Mouse (Mus musculus) frontal cortex, adult (tissue): ENCODE measurements around the gene Ganc.

Experiments used
- ATAC-seq: cut with Nextera tagmentation; 2 replicates; pipeline ENCODE4 v1.9.2; 2017; ENCODE audit warnings: mild to moderate bottlenecking, moderate library complexity, mixed read lengths; ENCODE audit not compliant: low TSS enrichment

Ganc gene

GRCm38 (mm10) chr2:120450724-120451123 lies 47.0 kb downstream of the Ganc start:
- ATAC-seq = no peak

- ATAC-seq = no peak
Measured at GRCm38 (mm10) chr2:120452600-120452999, 48.9 kb downstream of the Ganc start.

GRCm38 (mm10) chr2:120454987-120455386 lies 51.3 kb downstream of the Ganc start:
- no peak for ATAC-seq

DNA sequence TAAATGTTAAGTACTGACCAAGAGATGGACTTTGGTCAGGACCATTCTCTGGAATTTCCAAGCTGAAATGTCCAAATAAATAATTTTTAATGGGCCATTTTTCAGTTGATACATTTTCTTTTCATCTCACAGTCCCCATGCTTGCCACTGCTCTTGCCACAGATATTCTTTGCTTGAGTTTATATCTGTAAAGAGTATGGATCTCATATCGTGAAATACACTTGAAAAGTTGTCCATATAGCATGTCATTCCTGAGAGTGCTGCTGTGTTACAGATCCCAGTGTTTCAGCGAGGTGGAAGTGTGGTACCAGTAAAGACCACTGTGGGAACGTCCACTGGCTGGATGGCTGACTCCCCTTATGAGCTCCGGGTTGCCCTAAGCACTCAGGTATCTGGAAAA lies 52.0 kb downstream of the Ganc start, which contains the start of gene Capn3:
TSS of gene Capn3 (plus strand) at position 301 of the 400 bp plus-strand sequence.
- no peak for ATAC-seq

DNA sequence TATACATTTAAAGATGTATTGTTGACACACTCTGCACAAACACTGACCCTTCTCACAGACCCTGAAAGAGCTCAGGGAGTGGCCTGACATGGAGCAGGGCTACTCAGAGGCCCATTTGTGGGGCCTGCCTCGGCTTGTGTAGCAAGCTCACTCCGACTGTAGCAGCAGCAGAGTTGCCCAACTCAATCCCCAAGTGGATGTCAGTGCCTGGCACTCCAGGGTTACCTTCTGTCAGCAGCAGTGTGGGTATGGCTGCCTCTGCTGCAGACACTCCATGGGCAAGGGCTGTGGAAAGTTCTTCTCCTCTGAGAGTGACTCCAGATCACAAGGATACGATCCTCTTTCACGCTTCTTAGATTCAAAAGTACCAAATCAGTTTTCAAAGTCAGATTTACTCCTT lies 56.5 kb downstream of the Ganc start:
- ATAC-seq = no peak

- no peak for ATAC-seq
Measured at GRCm38 (mm10) chr2:120463328-120463727, 59.6 kb downstream of the Ganc start.

- no peak for ATAC-seq
Measured at GRCm38 (mm10) chr2:120464091-120464490, 60.4 kb downstream of the Ganc start.

DNA sequence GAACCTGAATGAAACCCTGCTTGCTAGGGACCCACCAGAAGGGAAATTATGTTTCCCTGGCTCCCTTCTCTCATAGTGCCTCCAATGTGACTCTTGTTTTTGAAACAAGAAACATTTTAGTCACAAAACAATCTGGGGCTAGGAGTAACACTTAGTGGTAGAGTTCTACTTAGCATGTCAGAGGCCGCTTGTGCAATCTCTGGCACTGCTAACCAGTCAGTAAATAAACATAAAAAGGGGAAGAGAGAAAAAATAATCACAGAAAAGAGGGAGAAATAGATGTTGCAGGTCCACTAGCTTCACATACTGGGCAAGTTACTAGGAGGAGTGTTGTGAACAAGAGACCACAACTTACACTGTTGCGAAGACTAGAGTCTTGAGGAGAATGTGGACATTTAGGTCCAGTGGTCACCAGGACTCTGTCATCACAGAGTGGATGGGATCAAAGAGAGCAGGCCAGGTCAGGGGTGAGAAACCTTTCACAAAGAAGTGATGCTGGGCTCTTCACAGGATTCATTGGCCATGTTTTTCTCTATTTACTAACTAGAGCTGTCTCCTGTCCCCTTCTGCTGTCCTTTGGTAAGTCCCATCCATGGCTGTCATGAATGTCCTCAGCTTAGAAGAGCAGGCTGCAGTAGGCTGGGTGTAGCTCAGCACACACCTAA lies 61.2 kb downstream of the Ganc start:
- ATAC-seq = no peak

DNA sequence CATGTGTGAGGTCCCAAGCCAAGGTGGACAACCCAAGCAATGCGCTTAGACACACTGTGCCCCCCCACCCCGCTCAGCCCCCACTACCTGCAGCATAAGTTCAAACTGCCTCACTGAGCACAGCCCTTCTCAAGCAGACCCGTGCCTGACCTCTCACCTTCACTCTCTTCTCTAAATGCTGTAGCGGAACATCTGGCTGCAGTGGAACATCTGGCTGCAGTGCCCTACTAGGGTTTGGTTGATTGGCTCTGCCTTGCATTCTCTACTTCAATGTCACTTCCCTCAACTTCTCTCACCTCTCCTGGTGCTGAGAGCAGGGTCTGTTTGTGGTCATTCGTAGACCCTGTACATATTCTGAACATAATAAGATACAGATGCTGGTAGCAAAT lies 61.7 kb downstream of the Ganc start:
- no peak for ATAC-seq

DNA sequence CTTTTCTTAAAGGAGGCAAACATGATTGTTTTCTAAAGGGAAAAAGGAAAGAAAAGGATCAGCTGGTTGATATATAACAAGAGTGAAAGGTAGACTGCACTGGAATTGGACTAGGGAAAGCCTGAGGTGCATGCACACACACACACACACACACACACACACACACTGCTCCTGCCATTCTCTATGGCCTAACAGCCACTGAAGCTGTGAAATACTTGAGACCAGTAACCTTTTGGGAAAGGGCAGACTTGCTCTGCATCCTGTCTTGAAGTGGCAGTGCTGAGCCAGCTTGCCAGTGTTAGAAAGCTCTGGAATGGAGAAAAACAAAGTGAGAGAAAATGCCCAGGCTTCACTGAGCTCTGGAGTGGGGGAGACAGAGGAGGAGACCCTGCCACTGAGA lies 64.3 kb downstream of the Ganc start:
- ATAC-seq = no peak

GRCm38 (mm10) chr2:120469220-120469619 lies 65.5 kb downstream of the Ganc start:
- ATAC-seq = no peak; the same call in 1 of the 2 replicates

DNA sequence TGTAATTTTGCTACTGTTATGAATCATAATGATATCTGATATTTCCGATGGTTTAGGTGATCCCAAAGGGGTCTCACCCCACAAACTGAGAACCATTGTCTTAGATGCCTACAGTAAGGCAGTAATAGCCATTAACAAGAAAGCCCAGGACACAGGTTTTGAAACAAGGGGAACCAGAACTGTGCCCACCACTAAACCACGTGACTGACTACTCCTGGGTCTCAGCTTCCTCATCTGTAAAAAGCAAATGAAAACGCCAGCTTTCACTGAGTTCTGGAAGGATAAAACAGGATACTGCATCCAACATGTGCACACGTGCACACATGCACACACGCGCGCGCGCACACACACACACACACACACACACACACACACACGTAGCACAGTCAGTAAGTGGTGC lies 66.0 kb downstream of the Ganc start:
- no peak for ATAC-seq

DNA sequence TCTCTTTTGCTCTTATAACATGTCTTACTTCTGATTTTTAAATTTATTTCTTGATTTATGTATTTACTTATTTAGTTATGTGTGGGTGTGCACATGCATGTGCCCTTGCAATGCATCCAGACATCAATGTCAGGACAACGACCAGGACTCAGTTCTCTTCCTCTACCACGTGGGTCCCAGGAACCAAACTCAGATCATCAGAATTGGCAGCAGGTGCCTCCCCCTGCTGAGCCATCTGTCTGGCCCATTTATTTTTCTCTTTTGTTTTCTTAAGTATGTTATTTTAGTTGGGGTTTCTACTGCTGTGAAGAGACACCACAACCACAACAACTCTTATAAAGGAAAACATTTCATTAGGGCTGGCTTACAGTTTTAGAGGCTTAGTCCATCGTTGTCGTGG lies 67.2 kb downstream of the Ganc start:
- no peak for ATAC-seq

GRCm38 (mm10) chr2:120476277-120477087 lies 72.8 kb downstream of the Ganc start:
- no peak for ATAC-seq

- ATAC-seq = no peak
Measured at GRCm38 (mm10) chr2:120478600-120478999, 74.9 kb downstream of the Ganc start.

DNA sequence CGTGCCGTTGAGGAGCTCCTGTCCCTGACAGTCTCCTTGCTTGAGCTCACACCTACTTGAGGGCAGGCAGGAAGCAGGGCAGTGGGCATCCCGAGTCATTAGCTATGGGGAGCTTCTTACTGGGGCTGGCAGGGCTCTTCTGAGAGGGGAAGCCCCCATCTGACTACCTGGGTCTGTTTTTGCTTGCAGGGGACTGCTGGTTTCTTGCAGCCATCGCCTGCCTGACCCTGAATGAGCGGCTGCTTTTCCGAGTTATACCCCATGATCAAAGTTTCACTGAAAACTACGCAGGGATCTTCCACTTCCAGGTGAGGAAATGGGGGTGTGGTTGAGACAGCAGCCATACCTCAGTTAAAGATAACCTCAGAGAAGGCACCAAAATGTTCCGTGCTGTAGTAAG lies 78.2 kb downstream of the Ganc start:
- ATAC-seq = no peak

DNA sequence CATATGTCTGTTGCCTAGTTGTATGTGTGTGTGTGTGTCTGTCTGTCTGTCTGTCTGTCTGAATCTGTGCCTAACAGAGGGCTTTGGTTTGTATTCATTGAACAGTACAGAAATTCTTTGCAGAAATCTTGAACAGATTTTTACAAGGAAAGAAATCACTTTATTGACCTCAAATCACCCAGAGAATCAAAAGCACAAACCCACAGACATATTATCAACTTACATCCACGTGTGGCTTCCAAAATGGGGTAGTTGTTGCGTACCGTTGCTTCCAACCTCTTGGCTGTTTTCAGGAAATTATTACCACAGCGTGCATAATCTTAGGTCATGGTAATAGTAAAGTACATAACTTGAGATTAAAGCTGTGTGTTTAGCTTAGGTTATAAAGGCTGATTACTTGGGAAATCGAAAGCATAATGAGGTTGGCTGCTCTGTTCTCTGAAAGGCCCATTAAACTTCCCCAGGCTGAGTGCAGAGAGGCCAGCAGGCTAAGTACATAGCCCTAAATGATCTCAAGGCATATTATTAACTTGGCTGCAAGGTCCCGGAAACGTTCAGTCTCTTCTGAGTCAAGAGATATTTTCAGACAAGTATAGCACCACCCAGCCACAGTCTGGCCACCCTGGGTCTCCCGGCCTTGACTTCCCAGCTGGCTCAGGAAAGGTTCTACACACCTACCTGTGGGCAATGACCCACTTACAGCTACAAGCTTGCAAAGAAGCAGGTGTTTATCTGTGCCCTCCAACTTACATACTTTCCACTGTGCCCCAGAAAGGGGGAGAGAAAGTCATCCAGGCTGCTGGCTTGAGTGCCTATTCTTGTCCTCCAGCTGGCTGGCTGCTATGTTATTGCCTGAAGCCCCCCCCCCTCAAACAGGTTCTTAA lies 79.1 kb downstream of the Ganc start:
- no peak for ATAC-seq

GRCm38 (mm10) chr2:120484241-120484640 lies 80.5 kb downstream of the Ganc start:
- no peak for ATAC-seq

- ATAC-seq = no peak
Measured at GRCm38 (mm10) chr2:120493254-120493653, 89.6 kb downstream of the Ganc start.

DNA sequence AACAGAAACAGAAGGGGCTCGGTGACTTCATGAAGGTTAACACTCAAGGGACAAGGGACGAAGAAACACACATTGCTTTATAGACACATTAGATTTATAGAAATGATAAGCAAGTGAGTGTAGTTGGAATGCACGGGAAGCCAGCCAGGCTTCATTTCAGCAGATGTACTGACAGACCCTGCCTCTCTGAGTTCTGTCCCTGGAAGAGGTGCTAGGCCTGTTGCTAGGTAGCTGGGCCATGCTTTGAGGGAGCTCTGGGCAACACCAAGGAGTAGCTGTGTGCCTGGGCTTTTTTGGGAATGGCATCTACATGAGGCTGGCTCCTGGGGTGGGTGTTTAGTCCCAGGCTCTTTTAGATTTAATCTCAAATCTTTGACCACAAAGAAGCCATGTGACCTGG lies 92.8 kb downstream of the Ganc start:
- no peak for ATAC-seq

DNA sequence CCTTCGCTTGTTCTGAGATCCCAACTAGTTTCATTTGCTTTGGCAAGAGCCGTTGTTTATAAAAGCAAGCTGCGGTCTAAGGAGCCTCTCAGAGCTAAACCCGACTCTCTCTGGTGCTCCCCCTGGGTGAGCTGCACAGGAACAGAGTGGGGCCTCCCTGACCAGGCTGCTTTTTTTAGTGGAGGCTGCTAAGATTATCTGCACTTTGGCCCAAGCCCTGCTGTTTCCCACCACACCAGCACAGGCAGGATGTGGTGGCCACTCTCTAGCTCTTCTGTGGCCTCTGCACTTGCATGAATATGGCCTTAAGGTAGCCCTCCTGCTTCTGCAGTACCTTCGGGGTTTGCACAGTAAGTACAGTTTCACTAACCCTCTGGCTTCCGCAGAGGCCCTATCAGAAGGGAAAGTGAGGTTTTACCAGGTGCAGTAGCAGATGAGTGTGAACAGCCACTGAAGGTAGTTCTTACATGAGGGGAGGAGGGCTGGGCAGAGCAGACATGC lies 96.3 kb downstream of the Ganc start:
- ATAC-seq = no peak
